Mouse (Mus musculus) kidney, embryonic 16.5 days (tissue): Measurements from ENCODE around the gene 4930503B20Rik. TPM values are rescaled to one million over a fixed set of nuclear protein-coding genes. Genes with fewer than 3 reads are reported as not detected.

Experiments
- ATAC-seq: fragments of 200-750 bp; cut with Nextera tagmentation; 2 replicates; pipeline ENCODE4 v1.8.0; 2017; ENCODE audit warnings: moderate TSS enrichment; ENCODE audit not compliant: low FRiP score, low TSS enrichment
- H3K27ac ChIP-seq: fragments of 300-500 bp; sonication (generic); 2 replicates; pipeline ENCODE4 v1.5.1; 2014; ENCODE audit warnings: low read length
- H3K27me3 ChIP-seq: fragments of 300-500 bp; sonication (generic); 2 replicates; pipeline ENCODE4 v1.6.1; 2014; ENCODE audit warnings: low read length, control low read depth, mixed read lengths; ENCODE audit not compliant: insufficient read depth
- H3K36me3 ChIP-seq: fragments of 300-500 bp; sonication (generic); 2 replicates; pipeline ENCODE4 v1.6.1; 2014; ENCODE audit warnings: low read length, control low read depth, mixed read lengths; ENCODE audit not compliant: insufficient read depth
- H3K4me1 ChIP-seq: fragments of 300-500 bp; sonication (generic); 2 replicates; pipeline ENCODE4 v1.6.1; 2014; ENCODE audit warnings: low read length, control low read depth, mixed read lengths; ENCODE audit not compliant: insufficient read depth
- H3K4me2 ChIP-seq: fragments of 300-500 bp; sonication (generic); replicated peaks from 2 replicates; pipeline ENCODE4 v1.6.1; 2014; ENCODE audit warnings: low read depth, low read length
- H3K4me3 ChIP-seq: fragments of 300-500 bp; sonication (generic); 2 replicates; pipeline ENCODE4 v1.5.1; 2014; ENCODE audit warnings: mild to moderate bottlenecking, low read length
- H3K9ac ChIP-seq: fragments of 300-500 bp; sonication (generic); replicated peaks from 2 replicates; pipeline ENCODE4 v1.6.1; 2014; ENCODE audit warnings: low read length
- H3K9me3 ChIP-seq: fragments of 300-500 bp; sonication (generic); 2 replicates; pipeline ENCODE4 v1.6.1; 2016; ENCODE audit warnings: low read length, control low read depth
- WGBS: fragments of 180-500 bp; shearing (Covaris S2); extraction: QIAGEN DNeasy Blood & Tissue Kit; methylation state at CpG from one replicate; pipeline ENCODE4 v1.1.7; 2014; 5-methylcytosine and 5-hydroxymethylcytosine counted together
- polyA plus RNA-seq: library from polyadenylated mRNA; unstranded; fragments of >200 nt; fragmentation: Nextera tagmentation; extraction: Ambion mirVana; gene quantifications from 2 replicates; pipeline ENCODE4 v1.2.1, GENCODE M21; 2015

4930503B20Rik gene
- polyA plus RNA-seq, result 0.14 TPM in 1 of 2 replicates, not detected in the other

- no peak within 1 kb of the TSS for H3K27ac ChIP-seq
- H3K27me3 ChIP-seq, result no peaks in the 10 kb centered on the region
- WGBS, result 85% methylated on average over 3 of the region's 3 CpGs
- H3K4me3 ChIP-seq, result no peak within 1 kb of the TSS
- no peaks in the 10 kb centered on the region for H3K9me3 ChIP-seq
- no peaks in the 10 kb centered on the region for H3K36me3 ChIP-seq
- no peak for ATAC-seq
- 0 out of 2 replicates have a peak, but pooled peaks cover 6% of the 10 kb centered on the region for H3K4me1 ChIP-seq
- H3K4me2 ChIP-seq, result no peak within 1 kb of the TSS
- H3K9ac ChIP-seq, result no peak within 1 kb of the TSS
Observed at GRCm38 (mm10) chr3:146651217-146651616, at the start of gene 4930503B20Rik. Gene 4930503B20Rik (minus strand): TSS chr3:146651317.

- Histone ChIP-seq H3K27ac (no peak overlapping the region), H3K27me3 (no peaks in the 10 kb centered on the region), H3K9me3 (no peaks in the 10 kb centered on the region), H3K4me2 (no peak overlapping the region), H3K4me3 (no peak overlapping the region), H3K36me3 (no peaks in the 10 kb centered on the region), H3K9ac (no peak overlapping the region), H3K4me1 (0 out of 2 replicates have a peak, but pooled peaks cover 3% of the 10 kb centered on the region)
- 82% methylated on average over 11 of the region's 11 CpGs for WGBS
- no peak for ATAC-seq
Observed at GRCm38 (mm10) chr3:146700051-146700450, 48.9 kb upstream of the 4930503B20Rik start.

- ATAC-seq, result no peak
- WGBS, result 44% methylated on average over 11 of the region's 11 CpGs
- H3K27ac ChIP-seq, result no peak overlapping the region
- H3K27me3 ChIP-seq, result no peaks in the 10 kb centered on the region
- no peaks in the 10 kb centered on the region for H3K9me3 ChIP-seq
- H3K4me1 ChIP-seq, result 0 out of 2 replicates have a peak, but pooled peaks cover 3% of the 10 kb centered on the region
- H3K4me3 ChIP-seq, result no peak overlapping the region
- no peak overlapping the region for H3K4me2 ChIP-seq
- H3K9ac ChIP-seq, result 0 out of 2 replicates have a peak overlapping the region, but pooled peaks have one; percentile 16
- H3K36me3 ChIP-seq, result no peaks in the 10 kb centered on the region
Observed at GRCm38 (mm10) chr3:146698982-146699381, 47.9 kb upstream of the 4930503B20Rik start.

GRCm38 (mm10) chr3:146692547-146692946 is 41.4 kb upstream of the 4930503B20Rik start:
- Histone ChIP-seq H3K27me3 (no peaks in the 10 kb centered on the region), H3K4me1 (no peaks in the 10 kb centered on the region), H3K4me3 (no peak overlapping the region), H3K4me2 (no peak overlapping the region), H3K9ac (no peak overlapping the region), H3K27ac (no peak overlapping the region), H3K36me3 (no peaks in the 10 kb centered on the region), H3K9me3 (no peaks in the 10 kb centered on the region)
- WGBS, result 78% methylated on average over 5 of the region's 5 CpGs
- ATAC-seq, result no peak

- ATAC-seq, result no peak
- 76% methylated on average over 4 of the region's 4 CpGs for WGBS
Observed at GRCm38 (mm10) chr3:146687121-146687725, 36.1 kb upstream of the 4930503B20Rik start.

GRCm38 (mm10) chr3:146686428-146686827 is 35.3 kb upstream of the 4930503B20Rik start:
- H3K9ac ChIP-seq, result no peak overlapping the region
- 0 out of 2 replicates have a peak, but pooled peaks cover 11% of the 10 kb centered on the region for H3K4me1 ChIP-seq
- WGBS, result 92% methylated on average over 8 of the region's 8 CpGs
- peaks cover 2% of the 10 kb centered on the region; the same call in 1 of the 2 replicates for H3K27me3 ChIP-seq
- H3K27ac ChIP-seq, result no peak overlapping the region
- no peaks in the 10 kb centered on the region for H3K9me3 ChIP-seq
- H3K4me3 ChIP-seq, result no peak overlapping the region
- no peaks in the 10 kb centered on the region for H3K36me3 ChIP-seq
- no peak overlapping the region for H3K4me2 ChIP-seq
- no peak for ATAC-seq

More at GRCm38 (mm10) chr3:146687121-146687725, 36.1 kb upstream of the 4930503B20Rik start:
- Histone ChIP-seq H3K4me3 (no peak overlapping the region), H3K4me2 (no peak overlapping the region), H3K27me3 (peaks cover 2% of the 10 kb centered on the region; the same call in 1 of the 2 replicates), H3K27ac (no peak overlapping the region), H3K36me3 (no peaks in the 10 kb centered on the region), H3K4me1 (0 out of 2 replicates have a peak, but pooled peaks cover 9% of the 10 kb centered on the region), H3K9ac (no peak overlapping the region), H3K9me3 (no peaks in the 10 kb centered on the region)

GRCm38 (mm10) chr3:146684811-146685675 is 33.9 kb upstream of the 4930503B20Rik start, which contains the start of gene Samd13:
Gene Samd13 (minus strand): TSS chr3:146685592.
- peak; percentile 97 for ATAC-seq
- Histone ChIP-seq H3K27ac (no peak within 1 kb of the TSS), H3K9ac (peak within 1 kb of the TSS; percentile 77), H3K4me2 (peak within 1 kb of the TSS; percentile 98), H3K4me3 (peak within 1 kb of the TSS; percentile 65), H3K27me3 (peaks cover 2% of the 10 kb centered on the region; the same call in 1 of the 2 replicates), H3K36me3 (no peaks in the 10 kb centered on the region), H3K4me1 (0 out of 2 replicates have a peak, but pooled peaks cover 13% of the 10 kb centered on the region), H3K9me3 (no peaks in the 10 kb centered on the region)
- 2% methylated on average over 50 of the region's 50 CpGs for WGBS

GRCm38 (mm10) chr3:146683095-146683494 is 32.0 kb upstream of the 4930503B20Rik start:
- Histone ChIP-seq H3K4me3 (no peak overlapping the region), H3K36me3 (no peaks in the 10 kb centered on the region), H3K4me2 (no peak overlapping the region), H3K9ac (no peak overlapping the region), H3K27me3 (peaks cover 2% of the 10 kb centered on the region; the same call in 1 of the 2 replicates), H3K9me3 (no peaks in the 10 kb centered on the region), H3K4me1 (0 out of 2 replicates have a peak, but pooled peaks cover 13% of the 10 kb centered on the region), H3K27ac (no peak overlapping the region)
- ATAC-seq, result no peak
- 59% methylated on average over 2 of the region's 2 CpGs for WGBS

GRCm38 (mm10) chr3:146682140-146682651 is 31.1 kb upstream of the 4930503B20Rik start:
- Histone ChIP-seq H3K36me3 (no peaks in the 10 kb centered on the region), H3K27ac (no peak overlapping the region), H3K4me1 (0 out of 2 replicates have a peak, but pooled peaks cover 13% of the 10 kb centered on the region), H3K4me3 (peak overlapping the region; percentile 14), H3K9ac (peak overlapping the region; percentile 6; the same call in 1 of the 2 replicates), H3K4me2 (peak overlapping the region; percentile 40), H3K27me3 (peaks cover 2% of the 10 kb centered on the region; the same call in 1 of the 2 replicates), H3K9me3 (no peaks in the 10 kb centered on the region)
- ATAC-seq, result no peak
- WGBS, result 42% methylated on average over 13 of the region's 13 CpGs
